Mouse (Mus musculus): Measurements from ENCODE around the gene Rgs4.

Gene Rgs4

DNA sequence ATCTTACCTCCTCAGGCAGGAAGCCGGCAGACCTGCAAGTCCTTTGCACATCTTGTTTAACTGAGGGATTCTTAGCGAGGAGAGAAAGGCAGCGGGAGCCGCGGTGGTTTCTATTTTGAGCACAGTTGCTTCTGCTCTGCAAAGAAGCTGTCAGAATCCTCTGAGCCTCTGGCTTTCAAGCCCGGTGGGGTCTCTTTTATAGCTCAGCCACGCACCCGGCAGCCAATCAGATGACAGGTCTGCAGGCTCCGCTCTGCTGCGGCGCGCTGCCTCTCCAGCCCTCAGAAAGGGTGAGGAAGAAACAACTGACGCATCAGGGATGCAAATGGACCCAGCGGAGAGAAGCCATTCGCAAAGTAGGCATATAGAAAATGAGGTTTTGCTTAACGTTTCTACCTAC lies at the start of gene Rgs4:
Gene Rgs4, minus strand, starts transcription at position 170 of the 400 bp plus-strand sequence.
- DNase-seq (ENCODE audit: low spot score), result peak; percentile 2

DNA sequence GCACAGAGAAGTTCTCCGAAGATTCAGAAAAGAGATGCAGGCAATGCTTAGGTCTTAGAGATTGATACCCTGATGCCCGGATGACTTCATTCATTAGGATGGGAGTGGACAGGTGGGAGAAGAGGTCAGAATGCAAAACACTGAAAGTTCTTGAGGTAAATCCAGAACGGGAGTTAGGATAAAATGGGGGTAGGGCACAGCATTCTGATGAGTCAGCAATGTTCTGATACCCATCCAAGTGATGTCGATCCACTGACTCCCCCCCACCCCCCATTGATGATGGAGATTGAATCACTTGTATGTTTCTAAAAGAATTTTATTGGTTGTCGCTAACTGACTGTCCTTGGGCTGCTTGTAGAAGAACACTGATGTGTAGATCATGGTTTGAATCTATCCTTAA lies 45.0 kb upstream of the Rgs4 start:
- DNase-seq (ENCODE audit: low spot score), result no peak

GRCm38 (mm10) chr1:169785981-169786380 lies 38.5 kb upstream of the Rgs4 start:
- DNase-seq (ENCODE audit: low spot score), result no peak

GRCm38 (mm10) chr1:169776566-169776965 lies 29.1 kb upstream of the Rgs4 start:
- no peak for DNase-seq (ENCODE audit: low spot score)

DNA sequence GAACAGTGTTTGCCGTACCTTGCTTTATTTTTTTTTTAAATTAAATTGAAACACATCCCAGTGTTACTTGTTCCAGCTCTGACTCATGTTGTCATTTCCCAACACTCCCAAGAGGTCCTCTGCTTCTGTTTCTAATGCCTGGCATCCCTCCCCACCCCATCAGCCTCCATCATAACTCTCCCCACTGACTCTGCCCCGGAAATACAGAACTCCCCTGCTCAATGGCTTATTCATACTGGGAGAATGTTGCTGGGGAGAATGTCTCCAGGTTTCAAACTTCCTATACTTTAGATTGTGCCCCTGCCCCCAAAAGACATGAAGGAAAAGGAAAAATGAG lies 17.1 kb upstream of the Rgs4 start:
- no peak for DNase-seq (ENCODE audit: low spot score)

DNA sequence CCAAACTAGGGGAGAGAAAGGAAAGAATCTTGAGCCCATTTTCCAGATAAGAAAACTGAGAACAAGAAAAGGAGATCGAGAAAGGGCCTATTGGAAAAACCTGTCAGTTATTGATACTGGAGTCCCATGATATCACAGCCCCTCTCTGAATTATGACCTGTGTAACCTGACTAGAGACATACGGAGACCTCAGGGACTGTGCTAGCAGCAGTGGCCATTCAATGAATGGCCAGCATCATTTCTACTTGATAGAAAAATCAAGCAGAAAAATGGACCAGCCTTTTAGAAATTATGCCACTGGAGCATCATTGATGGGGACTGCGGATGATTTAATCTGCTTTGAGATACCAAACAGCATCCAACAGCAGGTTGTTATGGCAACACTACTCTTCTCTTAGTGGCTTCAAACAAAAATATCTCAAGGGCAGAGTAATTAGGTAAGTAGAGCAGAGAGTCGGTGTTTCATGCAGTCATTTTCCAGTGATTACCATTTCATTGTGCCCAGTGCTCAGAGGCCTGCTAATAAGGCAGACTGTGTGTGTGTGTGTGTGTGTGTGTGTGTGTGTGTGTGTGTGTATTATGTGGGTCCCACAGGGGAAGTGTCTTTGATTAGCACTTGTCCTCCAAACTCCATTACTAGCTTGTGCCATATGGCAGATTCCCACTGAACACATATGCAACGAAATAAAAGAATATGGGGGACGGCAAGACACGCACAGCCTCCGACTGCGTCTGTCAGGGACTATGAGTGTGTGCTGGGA lies 16.6 kb upstream of the Rgs4 start:
- DNase-seq (ENCODE audit: low spot score), result no peak

GRCm38 (mm10) chr1:169762524-169762923 lies 15.1 kb upstream of the Rgs4 start:
- no peak for DNase-seq (ENCODE audit: low spot score)

- no peak for DNase-seq (ENCODE audit: low spot score)
Measured at GRCm38 (mm10) chr1:169756532-169756931, 9.1 kb upstream of the Rgs4 start.

DNA sequence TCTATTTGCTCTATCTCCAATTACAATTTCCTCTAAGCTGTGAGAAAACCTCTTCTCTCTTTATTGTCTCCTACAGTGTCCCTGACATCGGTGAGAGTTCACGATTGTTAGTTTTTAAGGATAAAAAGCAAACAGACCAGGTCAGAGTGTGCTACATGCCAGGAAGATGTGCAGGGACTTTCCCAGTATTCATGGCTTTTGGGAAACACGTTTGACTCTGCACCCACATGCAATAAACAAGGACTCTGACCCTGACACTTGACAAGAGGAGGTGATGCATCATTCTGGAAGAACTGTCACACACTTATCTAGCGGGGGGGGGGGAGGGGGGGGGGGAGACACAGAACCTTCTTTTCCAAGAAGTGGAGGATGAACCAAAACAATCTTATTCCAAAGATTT lies 5.0 kb upstream of the Rgs4 start:
- no peak for DNase-seq (ENCODE audit: low spot score)

GRCm38 (mm10) chr1:169748439-169748838 lies 997 bp upstream of the Rgs4 start:
- DNase-seq (ENCODE audit: low spot score), result no peak

DNA sequence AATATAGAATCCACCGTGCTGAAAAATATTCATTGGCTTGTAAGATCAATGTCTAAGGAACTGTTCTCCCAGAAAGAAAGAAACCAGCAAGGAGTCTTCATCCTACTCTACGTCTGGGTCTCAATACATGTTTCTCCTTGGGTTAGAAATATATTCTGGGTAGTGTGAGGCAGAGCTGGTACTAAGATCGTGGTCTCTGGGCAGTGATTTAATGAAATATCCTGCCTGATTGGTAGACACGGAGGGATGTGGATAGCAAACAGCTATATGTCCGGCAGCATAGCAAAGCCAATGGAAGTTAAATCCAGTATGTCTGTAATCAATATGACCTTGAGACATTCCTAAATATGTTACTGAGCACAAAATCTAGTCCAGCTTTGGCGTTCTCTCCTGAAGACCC lies 460 bp upstream of the Rgs4 start:
- DNase-seq (ENCODE audit: low spot score), result no peak

GRCm38 (mm10) chr1:169741147-169741546 lies 6.3 kb downstream of the Rgs4 start:
- no peak for DNase-seq (ENCODE audit: low spot score)

DNA sequence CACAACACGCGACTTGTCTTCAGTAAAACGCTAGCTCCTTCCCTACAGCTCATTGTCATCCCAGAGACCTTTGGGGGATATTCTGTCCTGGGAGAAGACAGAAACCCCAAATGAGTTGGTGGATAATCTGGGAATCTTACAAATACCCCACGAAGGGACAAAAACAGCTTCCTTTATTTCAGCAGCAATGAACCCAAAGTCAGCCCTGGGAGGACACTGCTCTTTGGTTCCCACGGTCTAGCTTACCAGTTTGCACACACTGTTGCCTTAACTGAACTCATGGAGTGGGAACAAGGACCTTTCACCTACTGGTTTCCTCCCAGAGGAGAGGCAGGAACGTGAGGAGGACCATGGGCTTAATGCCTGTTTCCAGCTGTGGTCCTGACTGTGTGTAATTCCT lies 10.2 kb downstream of the Rgs4 start:
- DNase-seq (ENCODE audit: low spot score), result no peak

DNA sequence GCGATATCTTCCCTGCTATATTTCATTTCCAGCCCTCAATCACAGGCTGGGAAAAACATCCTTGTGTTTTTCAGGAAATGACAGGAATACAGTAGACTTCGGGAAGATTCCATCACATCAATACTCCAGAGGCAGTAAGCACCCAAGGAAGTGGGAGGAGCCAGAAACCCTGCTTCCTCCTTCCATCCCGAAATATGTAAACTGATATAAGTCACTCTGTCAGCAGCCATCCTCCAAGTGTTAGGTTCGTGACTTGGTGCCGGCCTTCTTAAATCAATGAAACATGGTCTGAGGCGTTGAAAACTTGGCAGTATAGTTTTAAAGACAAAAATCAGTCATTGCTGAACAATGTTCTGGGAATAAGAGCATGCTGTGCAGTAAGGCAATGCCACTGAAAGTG lies 11.3 kb downstream of the Rgs4 start:
- no peak for DNase-seq (ENCODE audit: low spot score)

- DNase-seq (ENCODE audit: low spot score), result no peak
Measured at GRCm38 (mm10) chr1:169730599-169731100, 16.8 kb downstream of the Rgs4 start.

DNA sequence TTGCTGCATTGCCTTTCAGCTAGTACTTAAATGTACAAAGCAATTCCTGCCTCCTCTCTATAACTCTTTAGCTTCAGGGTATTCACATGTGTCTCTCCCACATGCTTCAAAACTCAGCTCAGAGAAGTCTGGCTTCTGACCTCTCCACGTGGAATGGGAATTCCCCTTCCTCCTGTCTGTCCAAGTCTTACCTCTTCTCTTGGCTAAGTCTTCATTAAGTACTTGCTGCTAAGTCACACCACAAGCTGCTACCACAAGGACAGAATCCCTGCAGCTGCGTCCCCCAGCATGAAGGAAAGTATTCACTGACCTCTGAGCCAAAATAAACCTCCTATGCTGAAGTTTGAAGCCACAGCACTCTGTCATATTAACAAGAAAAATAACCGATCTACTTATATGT lies 21.1 kb downstream of the Rgs4 start:
- DNase-seq (ENCODE audit: low spot score), result no peak

- DNase-seq (ENCODE audit: low spot score), result no peak
Measured at GRCm38 (mm10) chr1:169721836-169722235, 25.6 kb downstream of the Rgs4 start.

DNA sequence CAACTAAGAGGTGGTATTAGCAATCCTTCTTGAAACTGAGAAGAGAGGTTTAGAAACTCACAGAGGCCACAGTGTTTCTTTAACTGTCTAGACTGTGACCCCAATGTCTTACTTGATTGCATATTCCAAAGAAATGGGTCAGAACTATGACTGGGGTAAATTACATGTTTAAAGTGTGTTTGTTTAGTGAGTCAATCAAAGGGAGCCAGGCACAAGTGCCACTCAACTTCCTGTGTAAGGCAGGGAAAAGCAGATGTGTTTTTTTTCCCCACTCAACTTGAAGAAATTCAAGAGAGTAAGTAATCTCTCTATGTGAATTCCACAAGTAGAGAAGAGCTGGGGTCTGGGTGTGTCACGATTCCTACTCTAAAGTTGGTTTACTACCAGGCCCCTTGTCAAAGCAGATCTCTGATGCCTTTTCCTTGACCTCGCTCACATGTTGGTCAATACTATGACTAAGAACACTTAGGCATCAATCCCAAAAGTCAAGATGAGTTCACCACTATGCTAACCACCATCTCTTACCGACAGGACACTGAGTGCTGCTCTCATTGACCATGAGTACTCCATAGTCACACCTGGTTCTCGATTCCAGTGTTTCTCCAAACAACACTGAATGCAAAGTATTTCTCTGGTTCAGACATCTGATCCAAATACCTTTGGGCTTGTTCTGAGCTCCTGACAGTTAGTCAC lies 42.9 kb downstream of the Rgs4 start:
- DNase-seq (ENCODE audit: low spot score), result no peak

DNA sequence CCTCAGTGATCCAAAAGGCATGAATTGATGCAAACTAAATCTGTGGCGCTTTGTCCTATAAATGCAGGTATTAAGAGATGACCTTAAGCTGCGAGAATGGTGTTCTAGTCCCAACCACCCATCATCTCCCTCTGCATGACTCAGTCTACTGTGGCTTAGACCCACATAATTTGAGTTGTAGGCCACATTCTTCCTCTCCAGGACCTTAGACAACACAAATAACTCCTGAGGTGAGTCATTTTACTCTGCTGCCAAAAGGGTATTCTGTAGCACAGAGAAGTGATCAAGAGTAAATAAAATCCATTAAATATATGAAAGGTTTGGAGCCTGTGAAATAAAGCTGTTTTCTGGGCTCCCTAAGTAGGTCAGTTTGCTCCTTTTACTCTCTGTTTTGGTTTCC lies 48.3 kb downstream of the Rgs4 start:
- DNase-seq (ENCODE audit: low spot score), result no peak

GRCm38 (mm10) chr1:169697236-169697635 lies 50.2 kb downstream of the Rgs4 start:
- no peak for DNase-seq (ENCODE audit: low spot score)

GRCm38 (mm10) chr1:169695356-169695755 lies 52.1 kb downstream of the Rgs4 start:
- no peak for DNase-seq (ENCODE audit: low spot score)

DNA sequence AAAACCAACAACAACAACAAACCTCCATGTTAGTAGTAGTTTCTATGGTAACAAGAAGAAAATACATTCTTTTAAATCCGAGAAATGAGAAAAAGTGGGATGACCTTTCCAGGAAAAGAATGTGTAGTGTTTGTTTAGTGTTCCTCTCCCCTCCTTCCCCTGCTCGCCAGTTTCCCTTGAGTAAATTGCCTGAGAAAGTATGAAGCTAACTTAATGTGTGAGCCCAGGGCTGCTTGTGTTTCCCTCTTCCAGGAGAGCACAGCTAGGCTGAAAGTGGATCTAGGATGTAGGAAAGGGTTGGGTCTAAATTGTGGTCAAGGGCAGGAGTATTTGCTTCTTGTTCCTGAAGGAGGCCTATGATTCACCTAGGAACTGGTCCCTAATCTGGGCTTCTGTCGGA lies 53.9 kb downstream of the Rgs4 start:
- DNase-seq (ENCODE audit: low spot score), result no peak

DNA sequence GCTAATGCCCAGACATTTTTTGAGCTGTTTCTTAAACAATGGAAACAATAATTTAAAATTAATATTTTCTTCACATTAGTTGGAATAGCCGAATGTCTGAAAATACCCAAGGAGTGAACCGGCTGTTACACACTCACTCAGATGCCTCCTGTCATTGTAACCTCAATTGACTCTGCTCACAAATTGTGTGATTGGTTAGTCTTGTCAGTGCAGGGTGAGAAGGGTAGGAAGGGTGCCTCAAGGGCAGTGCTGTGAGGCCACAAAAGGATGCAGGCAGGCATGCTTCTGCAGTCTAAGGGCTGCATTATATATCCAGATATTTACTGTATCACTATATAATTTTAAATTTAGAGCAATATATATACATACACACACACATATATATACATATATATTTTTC lies 54.4 kb downstream of the Rgs4 start:
- DNase-seq (ENCODE audit: low spot score), result no peak
